Mouse (Mus musculus) forebrain, embryonic 13.5 days (tissue): ENCODE measurements around the gene Vps4b. TPM values are rescaled to one million over a fixed set of nuclear protein-coding genes. Genes with fewer than 3 reads are reported as not detected.
"Not testable (repeated sequence)": the region's sequence is repeated elsewhere in the genome, so short reads cannot be mapped to it uniquely, and the experiment has no call there.

ENCODE experiments used
- ATAC-seq: fragments of 200-750 bp; cut with Nextera tagmentation; 2 replicates; pipeline ENCODE4 v1.8.0; 2017
- H3K27ac ChIP-seq: fragments of 300-500 bp; sonication (generic); 2 replicates; pipeline ENCODE4 v1.5.1; 2015; ENCODE audit warnings: inconsistent platforms, mild to moderate bottlenecking, moderate library complexity
- H3K27me3 ChIP-seq: fragments of 300-500 bp; sonication (generic); 2 replicates; pipeline ENCODE4 v1.6.1; 2015; ENCODE audit warnings: mild to moderate bottlenecking, inconsistent platforms
- H3K36me3 ChIP-seq: fragments of 300-500 bp; sonication (generic); 2 replicates; pipeline ENCODE4 v1.6.1; 2015; ENCODE audit warnings: mild to moderate bottlenecking, inconsistent platforms; ENCODE audit not compliant: poor library complexity, severe bottlenecking
- H3K4me1 ChIP-seq: fragments of 300-500 bp; sonication (generic); 2 replicates; pipeline ENCODE4 v1.6.1; 2015; ENCODE audit warnings: inconsistent platforms
- H3K4me2 ChIP-seq: fragments of 300-500 bp; sonication (generic); 2 replicates; pipeline ENCODE4 v1.6.1; 2015; ENCODE audit warnings: inconsistent platforms, mild to moderate bottlenecking, moderate library complexity
- H3K4me3 ChIP-seq: fragments of 300-500 bp; sonication (generic); 2 replicates; pipeline ENCODE4 v1.5.1; 2015; ENCODE audit warnings: mild to moderate bottlenecking, inconsistent platforms
- H3K9ac ChIP-seq: fragments of 300-500 bp; sonication (generic); 2 replicates; pipeline ENCODE4 v1.6.1; 2015; ENCODE audit warnings: mild to moderate bottlenecking, inconsistent platforms
- H3K9me3 ChIP-seq: fragments of 300-500 bp; sonication (generic); replicated peaks from 2 replicates; pipeline ENCODE4 v1.6.1; 2016; ENCODE audit warnings: inconsistent platforms
- WGBS: fragments of 180-500 bp; shearing (Covaris S2); methylation state at CpG from one replicate; pipeline ENCODE4 v1.1.7; 2015; 5-methylcytosine and 5-hydroxymethylcytosine counted together
- polyA plus RNA-seq: library from polyadenylated mRNA; unstranded; fragments of >200 nt; fragmentation: Nextera tagmentation; extraction: Ambion mirVana; gene quantifications from 2 replicates; pipeline ENCODE4 v1.2.1, GENCODE M21; 2015

The Vps4b gene
- polyA plus RNA-seq, 1 experiment from 2014 or later = 51.6 TPM

DNA sequence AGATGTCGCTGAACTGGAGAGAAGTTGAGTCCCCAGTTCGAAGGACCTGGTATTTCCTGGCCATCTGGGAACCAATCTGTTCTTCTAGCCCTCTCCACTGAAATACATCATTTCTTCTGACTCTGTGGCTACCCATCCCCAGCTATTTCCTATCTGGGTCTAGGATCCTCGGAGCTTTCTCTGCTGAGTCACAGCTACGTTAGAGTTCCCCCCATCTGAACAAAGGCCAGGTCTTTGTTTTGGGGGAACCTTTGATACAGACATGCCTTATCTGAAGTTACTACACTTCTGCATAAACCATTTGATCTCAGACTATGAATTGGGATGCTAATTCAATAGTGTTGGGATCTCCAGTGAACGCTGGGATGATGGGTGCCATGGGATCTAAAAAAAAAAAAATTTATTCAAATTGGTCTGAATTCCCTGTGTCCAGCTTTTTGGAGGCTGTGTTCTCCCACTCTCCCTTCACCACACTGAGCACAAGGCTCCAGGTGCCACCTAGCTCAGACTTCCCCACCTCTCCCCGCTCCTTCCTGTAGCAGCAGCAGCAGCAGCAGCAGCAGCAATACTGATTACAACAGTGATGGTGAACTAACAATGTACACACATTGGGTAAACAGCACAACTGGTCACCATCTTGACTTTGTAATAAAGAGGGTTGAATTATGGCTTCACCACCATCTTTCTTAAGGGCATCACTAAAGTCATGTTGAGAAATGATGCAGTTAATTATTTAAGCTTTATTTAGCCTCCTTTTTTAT is 47.8 kb downstream of the Vps4b start:
- H3K9me3 ChIP-seq = no peaks in the 10 kb centered on the region
- no peak overlapping the region for H3K4me3 ChIP-seq
- H3K27ac ChIP-seq = no peak overlapping the region
- H3K9ac ChIP-seq = no peak overlapping the region
- no peaks in the 10 kb centered on the region for H3K4me1 ChIP-seq
- no peak overlapping the region for H3K4me2 ChIP-seq
- no peak for ATAC-seq
- H3K27me3 ChIP-seq = no peaks in the 10 kb centered on the region
- peaks cover 35% of the 10 kb centered on the region for H3K36me3 ChIP-seq
- 88% methylated on average over 6 of the region's 6 CpGs for WGBS

GRCm38 (mm10) chr1:106742980-106743379 is 53.5 kb downstream of the Vps4b start:
- Histone ChIP-seq H3K9me3 (no peaks in the 10 kb centered on the region), H3K4me2 (no peak overlapping the region), H3K27ac (no peak overlapping the region), H3K4me1 (no peaks in the 10 kb centered on the region), H3K27me3 (no peaks in the 10 kb centered on the region), H3K4me3 (no peak overlapping the region), H3K36me3 (peaks cover 34% of the 10 kb centered on the region), H3K9ac (no peak overlapping the region)
- ATAC-seq = no peak
- 75% methylated on average over 6 of the region's 6 CpGs for WGBS

- H3K27me3 ChIP-seq = no peaks in the 10 kb centered on the region
- H3K9me3 ChIP-seq = no peaks in the 10 kb centered on the region
- H3K36me3 ChIP-seq = peaks cover 19% of the 10 kb centered on the region; the same call in 1 of the 2 replicates
- H3K9ac ChIP-seq = no peak overlapping the region
- ATAC-seq = no peak
- no peak overlapping the region for H3K4me2 ChIP-seq
- WGBS = 95% methylated on average over 4 of the region's 4 CpGs
- no peak overlapping the region for H3K27ac ChIP-seq
- no peak overlapping the region for H3K4me3 ChIP-seq
- no peaks in the 10 kb centered on the region for H3K4me1 ChIP-seq
These were observed 55.8 kb downstream of the Vps4b start for GRCm38 (mm10) chr1:106740735-106741134.

DNA sequence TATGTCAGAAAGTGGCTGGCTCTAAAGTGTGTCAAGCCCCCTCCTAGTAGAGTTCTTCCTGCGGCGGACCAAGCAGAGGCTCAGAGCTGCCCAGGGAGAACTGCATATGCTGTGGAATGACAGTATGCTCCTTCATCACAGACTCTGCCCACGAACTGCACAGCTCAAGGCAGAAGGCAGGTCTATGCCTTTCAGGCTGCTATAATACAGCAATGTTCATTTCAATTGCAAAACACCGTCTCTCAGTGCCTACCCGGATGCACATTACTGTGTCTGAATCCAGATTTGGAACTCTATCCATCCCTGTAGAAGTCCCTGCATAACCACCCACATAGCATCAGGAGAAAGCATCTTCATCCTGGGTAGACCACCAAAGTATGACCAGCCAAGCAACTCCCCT is 56.7 kb downstream of the Vps4b start:
- Histone ChIP-seq H3K27me3 (no peaks in the 10 kb centered on the region), H3K9ac (no peak overlapping the region), H3K36me3 (peaks cover 14% of the 10 kb centered on the region; the same call in 1 of the 2 replicates), H3K27ac (no peak overlapping the region), H3K4me1 (no peaks in the 10 kb centered on the region), H3K4me2 (no peak overlapping the region), H3K9me3 (no peaks in the 10 kb centered on the region), H3K4me3 (no peak overlapping the region)
- 91% methylated on average over 5 of the region's 5 CpGs for WGBS
- no peak for ATAC-seq

DNA sequence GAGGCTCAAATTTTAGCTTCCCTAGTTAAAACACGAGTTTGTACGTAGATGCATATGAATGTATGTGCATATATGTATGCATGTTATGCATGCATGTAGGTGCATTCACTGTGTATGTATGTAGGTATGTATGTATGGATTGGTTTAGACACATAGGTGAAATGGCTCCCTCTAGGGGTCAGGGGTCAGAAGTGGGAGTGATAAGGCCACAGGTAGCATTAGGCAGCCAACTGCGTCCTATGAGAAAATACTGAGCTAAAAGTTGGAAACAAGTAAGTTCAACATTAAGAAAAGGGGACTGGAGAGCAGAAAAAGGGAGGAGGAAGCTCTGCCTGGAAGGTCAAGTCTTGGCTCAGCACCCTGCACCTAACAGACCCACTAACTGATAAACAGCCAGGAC is 58.4 kb downstream of the Vps4b start:
- H3K9ac ChIP-seq = no peak overlapping the region
- ATAC-seq = no peak
- WGBS = 82% methylated on average over 3 of the region's 3 CpGs

DNA sequence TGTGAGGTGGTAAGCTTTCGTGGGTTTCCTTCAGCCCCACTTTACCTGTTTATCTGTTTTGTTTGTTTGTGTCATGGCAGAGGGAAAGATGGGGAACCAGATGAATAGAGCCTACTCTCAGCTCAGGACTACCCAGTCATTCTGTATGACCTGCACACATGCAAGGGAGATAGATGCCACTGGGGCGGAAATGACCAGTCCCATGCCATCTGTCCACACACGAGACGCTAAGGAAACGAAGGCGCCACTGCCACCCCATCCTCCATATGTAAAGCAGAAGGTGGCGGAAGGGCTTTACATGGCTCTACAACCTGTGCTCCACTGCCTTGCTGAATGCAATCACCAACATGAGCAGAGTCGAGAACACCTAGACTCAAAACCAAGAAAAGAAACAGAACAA is 60.3 kb downstream of the Vps4b start:
- H3K4me2 ChIP-seq = no peak overlapping the region
- H3K9ac ChIP-seq = no peak overlapping the region
- no peaks in the 10 kb centered on the region for H3K4me1 ChIP-seq
- no peak overlapping the region for H3K27ac ChIP-seq
- H3K9me3 ChIP-seq = no peaks in the 10 kb centered on the region
- 90% methylated on average over 8 of the region's 8 CpGs for WGBS
- H3K27me3 ChIP-seq = no peaks in the 10 kb centered on the region
- H3K36me3 ChIP-seq = peaks cover 16% of the 10 kb centered on the region; the same call in 1 of the 2 replicates
- H3K4me3 ChIP-seq = no peak overlapping the region
- ATAC-seq = no peak

More for the DNA sequence above, 58.4 kb downstream of the Vps4b start:
- Histone ChIP-seq H3K27ac (no peak overlapping the region), H3K4me1 (no peaks in the 10 kb centered on the region), H3K4me3 (no peak overlapping the region), H3K9me3 (no peaks in the 10 kb centered on the region), H3K36me3 (peaks cover 19% of the 10 kb centered on the region; the same call in 1 of the 2 replicates), H3K27me3 (no peaks in the 10 kb centered on the region), H3K4me2 (no peak overlapping the region)

DNA sequence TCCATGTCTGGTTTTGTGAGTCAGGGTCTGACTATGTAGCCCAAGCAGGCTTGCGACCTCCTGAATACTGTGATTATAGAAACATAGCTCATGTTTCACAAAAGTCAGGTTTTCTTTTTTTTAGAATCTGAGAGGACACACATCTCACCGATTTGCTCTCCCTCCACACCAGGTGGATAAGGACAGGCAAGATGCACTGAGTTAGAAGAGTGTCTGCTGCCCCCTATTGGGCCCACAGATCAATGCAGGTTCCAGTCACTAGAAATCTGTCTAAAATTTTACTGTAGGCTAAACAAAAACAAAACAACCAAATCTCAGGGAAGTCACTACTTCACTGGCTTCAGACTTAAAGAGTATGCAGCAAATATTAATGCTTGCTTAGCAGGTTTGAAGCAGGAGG is 60.9 kb downstream of the Vps4b start:
- no peak overlapping the region for H3K4me2 ChIP-seq
- H3K27me3 ChIP-seq = no peaks in the 10 kb centered on the region
- H3K9ac ChIP-seq = no peak overlapping the region
- H3K36me3 ChIP-seq = peaks cover 16% of the 10 kb centered on the region; the same call in 1 of the 2 replicates
- H3K4me1 ChIP-seq = no peaks in the 10 kb centered on the region
- whole genome bisulfite sequencing = 59% methylated on average over 2 of the region's 2 CpGs
- no peaks in the 10 kb centered on the region for H3K9me3 ChIP-seq
- no peak overlapping the region for H3K27ac ChIP-seq
- H3K4me3 ChIP-seq = no peak overlapping the region
- ATAC-seq = no peak

- Histone ChIP-seq H3K4me1 (peaks cover under 1% of the 10 kb centered on the region; the same call in 1 of the 2 replicates), H3K4me2 (no peak overlapping the region), H3K27me3 (no peaks in the 10 kb centered on the region), H3K9ac (no peak overlapping the region), H3K36me3 (no peaks in the 10 kb centered on the region), H3K27ac (no peak overlapping the region), H3K9me3 (no peaks in the 10 kb centered on the region), H3K4me3 (no peak overlapping the region)
- no peak for ATAC-seq
- WGBS = 24% methylated on average over 5 of the region's 5 CpGs
These were observed 74.5 kb downstream of the Vps4b start for GRCm38 (mm10) chr1:106722061-106722460.

- H3K4me3 ChIP-seq, H3K9ac ChIP-seq, H3K27me3 ChIP-seq, H3K4me2 ChIP-seq, ATAC-seq, H3K36me3 ChIP-seq, H3K9me3 ChIP-seq, H3K27ac ChIP-seq: not testable (repeated sequence)
- 78% methylated on average over 7 of the region's 7 CpGs for WGBS
- H3K4me1 ChIP-seq = peaks cover 11% of the 10 kb centered on the region; the same call in 1 of the 2 replicates
These were observed 78.8 kb downstream of the Vps4b start for GRCm38 (mm10) chr1:106717736-106718135.

GRCm38 (mm10) chr1:106717071-106717601 is 79.4 kb downstream of the Vps4b start:
- H3K9ac ChIP-seq = no peak overlapping the region
- WGBS = 29% methylated on average over 7 of the region's 7 CpGs
- H3K36me3 ChIP-seq = no peaks in the 10 kb centered on the region
- H3K4me3 ChIP-seq = no peak overlapping the region
- H3K27ac ChIP-seq = no peak overlapping the region
- no peaks in the 10 kb centered on the region for H3K9me3 ChIP-seq
- H3K4me1 ChIP-seq = peaks cover 17% of the 10 kb centered on the region
- H3K27me3 ChIP-seq = 0 out of 2 replicates have a peak, but pooled peaks cover 6% of the 10 kb centered on the region
- no peak overlapping the region for H3K4me2 ChIP-seq
- no peak for ATAC-seq

GRCm38 (mm10) chr1:106716141-106716540 is 80.4 kb downstream of the Vps4b start:
- ATAC-seq = no peak
- H3K36me3 ChIP-seq = no peaks in the 10 kb centered on the region
- H3K4me1 ChIP-seq = peaks cover 27% of the 10 kb centered on the region
- 89% methylated on average over 3 of the region's 3 CpGs for WGBS
- H3K9ac ChIP-seq = no peak overlapping the region
- no peak overlapping the region for H3K27ac ChIP-seq
- H3K27me3 ChIP-seq = 0 out of 2 replicates have a peak, but pooled peaks cover 6% of the 10 kb centered on the region
- no peak overlapping the region for H3K4me3 ChIP-seq
- no peaks in the 10 kb centered on the region for H3K9me3 ChIP-seq
- H3K4me2 ChIP-seq = no peak overlapping the region

DNA sequence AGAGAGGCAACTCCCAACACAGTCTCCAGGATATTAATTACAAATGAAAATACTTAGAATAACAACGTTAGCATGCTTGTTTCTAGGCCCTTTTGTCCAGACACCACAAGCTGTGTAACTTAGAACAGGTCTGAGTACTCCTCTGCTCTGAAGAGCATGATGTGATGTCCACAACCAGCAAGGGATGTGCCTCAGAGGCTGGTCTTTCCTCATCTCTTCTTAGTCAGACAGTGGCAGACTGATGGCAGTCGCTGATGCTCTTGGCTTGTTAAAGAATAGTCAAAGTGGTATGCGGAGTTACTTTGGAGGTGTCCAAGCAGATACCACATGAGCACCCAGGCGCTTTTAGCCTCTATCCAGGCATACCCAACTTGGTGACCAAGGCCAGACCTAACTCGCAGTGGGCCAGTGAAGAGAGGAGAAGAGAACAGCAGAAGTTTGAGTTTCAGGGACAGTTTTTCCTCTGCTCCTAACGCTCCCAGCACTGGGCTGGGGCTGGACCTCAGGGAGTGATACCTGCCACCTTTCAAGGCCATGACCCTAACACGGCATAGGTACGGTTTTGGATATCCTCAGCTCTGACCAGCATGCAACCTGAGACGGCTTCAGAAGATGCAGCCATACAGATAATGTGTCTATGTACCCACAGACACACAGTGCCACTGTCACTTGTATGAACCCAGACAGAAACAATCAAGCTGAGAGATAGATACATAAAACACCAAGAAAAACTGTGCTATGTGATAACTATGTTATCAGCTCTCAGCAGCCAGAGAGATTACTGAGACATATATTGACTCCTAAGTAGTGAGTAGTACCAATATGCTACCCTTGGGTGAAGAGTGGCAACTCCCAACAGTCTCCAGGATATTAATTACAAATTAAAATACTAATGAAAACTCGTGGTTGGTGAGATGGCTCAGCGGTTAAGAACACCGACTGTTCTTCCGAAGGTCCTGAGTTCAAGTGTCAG is 81.1 kb downstream of the Vps4b start:
- Histone ChIP-seq H3K27ac (no peak overlapping the region), H3K9ac (no peak overlapping the region), H3K4me3 (no peak overlapping the region), H3K9me3 (no peaks in the 10 kb centered on the region), H3K4me2 (peak overlapping the region; percentile 77; the same call in 1 of the 2 replicates), H3K27me3 (0 out of 2 replicates have a peak, but pooled peaks cover 6% of the 10 kb centered on the region), H3K4me1 (peaks cover 28% of the 10 kb centered on the region), H3K36me3 (no peaks in the 10 kb centered on the region)
- no peak for ATAC-seq
- WGBS = 90% methylated on average over 13 of the region's 13 CpGs
